Mouse (Mus musculus) kidney, postnatal 14 days (tissue): Measurements from ENCODE around the gene Pbld1.
"Not testable (repeated sequence)": the region's sequence is repeated elsewhere in the genome, so short reads cannot be mapped to it uniquely, and the experiment has no call there.

Experiments
- DNase-seq: peaks from one replicate; pipeline ENCODE4 v3.0.0; 2022; ENCODE audit warnings: mixed read lengths

The Pbld1 gene

GRCm38 (mm10) chr10:63043154-63043553 lies 16.8 kb upstream of the Pbld1 start:
- DNase-seq, result no peak

- no peak for DNase-seq
Observed at GRCm38 (mm10) chr10:63047751-63048150, 12.2 kb upstream of the Pbld1 start.

- no peak for DNase-seq
Observed at GRCm38 (mm10) chr10:63049106-63049505, 10.9 kb upstream of the Pbld1 start.

GRCm38 (mm10) chr10:63051267-63051666 lies 8.7 kb upstream of the Pbld1 start:
- no peak for DNase-seq

GRCm38 (mm10) chr10:63052011-63052410 lies 8.0 kb upstream of the Pbld1 start:
- DNase-seq, result no peak

GRCm38 (mm10) chr10:63053007-63053406 lies 7.0 kb upstream of the Pbld1 start:
- no peak for DNase-seq

- not testable (repeated sequence) for DNase-seq
Observed at GRCm38 (mm10) chr10:63054071-63054470, 5.9 kb upstream of the Pbld1 start.

GRCm38 (mm10) chr10:63054586-63054985 lies 5.4 kb upstream of the Pbld1 start:
- DNase-seq, result no peak

- peak; percentile 43 for DNase-seq
Observed at GRCm38 (mm10) chr10:63056966-63057750, 2.8 kb upstream of the Pbld1 start.

GRCm38 (mm10) chr10:63060406-63060805 lies 444 bp downstream of the Pbld1 start:
- DNase-seq, result peak; percentile 81

- peak; percentile 57 for DNase-seq
Observed at GRCm38 (mm10) chr10:63061266-63061665, 1.3 kb downstream of the Pbld1 start.

GRCm38 (mm10) chr10:63062696-63063095 lies 2.7 kb downstream of the Pbld1 start:
- peak; percentile 77 for DNase-seq

- DNase-seq, result no peak
Observed at GRCm38 (mm10) chr10:63063365-63063764, 3.4 kb downstream of the Pbld1 start.

GRCm38 (mm10) chr10:63064516-63064915 lies 4.6 kb downstream of the Pbld1 start:
- DNase-seq, result peak; percentile 40

GRCm38 (mm10) chr10:63065561-63065960 lies 5.6 kb downstream of the Pbld1 start:
- no peak for DNase-seq

GRCm38 (mm10) chr10:63065988-63066387 lies 6.0 kb downstream of the Pbld1 start:
- DNase-seq, result peak; percentile 86

GRCm38 (mm10) chr10:63086304-63086703 lies 26.3 kb downstream of the Pbld1 start:
- no peak for DNase-seq

GRCm38 (mm10) chr10:63089103-63089757 lies 29.3 kb downstream of the Pbld1 start:
- no peak for DNase-seq

GRCm38 (mm10) chr10:63089758-63090571 lies 30.0 kb downstream of the Pbld1 start:
- no peak for DNase-seq

- DNase-seq, result no peak
Observed at GRCm38 (mm10) chr10:63091915-63092314, 32.0 kb downstream of the Pbld1 start.

- no peak for DNase-seq
Observed at GRCm38 (mm10) chr10:63092616-63093550, 32.9 kb downstream of the Pbld1 start.

GRCm38 (mm10) chr10:63096757-63097156 lies 36.8 kb downstream of the Pbld1 start:
- DNase-seq, result no peak
